In genomic region chr3:152122720-152123119, GRCm38 (mm10) we compare ENCODE assay signal across 8 mouse cellular contexts. TPM values are rescaled to one million over a fixed set of nuclear protein-coding genes. Genes with fewer than 3 reads are reported as not detected.
DNase-seq lines count a peak whose midpoint lies in the region; ATAC-seq and TF ChIP-seq lines count a peak whose summit lies in the region.

No protein-coding gene starts in this region.

- no peak for DNase-seq in gastrocnemius, adult 2 months
- no peak for DNase-seq in gastrocnemius, adult 18-20 months (ENCODE audit: low spot score)
- DNase-seq in c-Kit-negative CD71-positive TER-119-positive erythroid progenitor cells, embryonic 14.5 days (ENCODE audit: low read depth, low spot score): peak; percentile 91
- DNase-seq in kidney, postnatal 0 days (ENCODE audit: low spot score): no peak
- DNase-seq in frontal cortex, adult 2 months (ENCODE audit: extremely low spot score in 1 of 2, low spot score in 1 of 2): no peak
- DNase-seq in left cerebral cortex, adult 18-20 months (ENCODE audit: low spot score in 2 of 2): no peak
- no peak for DNase-seq in urinary bladder, adult 2 months (ENCODE audit: low spot score)

- peaks cover 2% of the 10 kb centered on the region; the same call in 1 of the 2 replicates for H3K4me1 ChIP-seq in kidney, postnatal 0 days (replicated peaks; ENCODE audit: insufficient read depth, low read length)

- no peak overlapping the region for H3K9ac ChIP-seq in kidney, postnatal 0 days (ENCODE audit: low read depth, low read length)

- peak; percentile 70 for ATAC-seq in kidney, postnatal 0 days (replicated peaks; ENCODE audit: low FRiP score, low read depth)
- peak; percentile 92 for ATAC-seq in megakaryocyte-erythroid progenitor cell, adult 5-6 weeks (replicated peaks; ENCODE audit: low FRiP score, low TSS enrichment, poor library complexity, severe bottlenecking)

- H3K27ac ChIP-seq in gastrocnemius, adult 2 months: peak overlapping the region; percentile 84
- H3K27ac ChIP-seq in kidney, postnatal 0 days: peak overlapping the region; percentile 43; the same call in 1 of the 2 replicates

- intact Hi-C loops in gastrocnemius, adult 2 months (cut with DNase I): loop anchor here (1.0 kb wide), 1 partner anchor 23 kb away; no protein-coding TSS in a partner anchor

- H3K36me3 ChIP-seq in kidney, postnatal 0 days (ENCODE audit: insufficient read depth, low read length): no peaks in the 10 kb centered on the region

- H3K27me3 ChIP-seq in kidney, postnatal 0 days (ENCODE audit: insufficient read depth, low read length): no peaks in the 10 kb centered on the region

- no peak overlapping the region for H3K4me2 ChIP-seq in kidney, postnatal 0 days (ENCODE audit: low read length)

- WGBS in kidney, postnatal 0 days: 79% methylated on average over 3 of the region's 3 CpGs

- no peak for TF ChIP-seq CTCF in gastrocnemius, adult 2 months (IDR thresholded peaks at IDR 0.05)
- no peak for TF ChIP-seq CTCF in kidney, postnatal 0 days (IDR thresholded peaks at IDR 0.05; ENCODE audit: low read depth)

- H3K4me3 ChIP-seq in gastrocnemius, adult 2 months: peak overlapping the region; percentile 46
- no peak overlapping the region for H3K4me3 ChIP-seq in kidney, postnatal 0 days (replicated peaks; ENCODE audit: low read depth, low read length)

- no peaks in the 10 kb centered on the region for H3K9me3 ChIP-seq in kidney, postnatal 0 days (replicated peaks; ENCODE audit: low read length)

RNA-seq across cellular contexts. Expression of gene Gipc2, which starts 43.3 kb away (rescaled TPM):
- total RNA-seq in gastrocnemius, adult 2 months (2021): under 1 TPM; 0.69 to 0.75 TPM
- total RNA-seq in gastrocnemius, adult 18-20 months (2021): under 1 TPM in 1 of 2 experiments, not detected in 1; 0.55 TPM
- 74.1 and 84.5 TPM in 2 replicates for polyA plus RNA-seq in kidney, postnatal 0 days (2015; fragmentation: Nextera tagmentation; extraction: Ambion mirVana)
- not detected in 2 replicates for total RNA-seq in megakaryocyte-erythroid progenitor cell, adult 5-6 weeks (2014; fragmentation: Nextera tagmentation)
- total RNA-seq in megakaryocyte-erythroid progenitor cell, adult 5-6 weeks (2017): not detected in 2 replicates
- polyA plus RNA-seq in frontal cortex, adult 2 months (2012; rRNA removed): 2.7 and 3.9 TPM in 2 replicates
- total RNA-seq in left cerebral cortex, adult 18-20 months (2021): 1 to 10 TPM; 3.2 to 3.5 TPM
- 3.3 and 4.9 TPM in 2 replicates for polyA plus RNA-seq in urinary bladder, adult 2 months (2012; rRNA removed)
